Mouse (Mus musculus): ENCODE data around the gene Ifnar1. TPM values are rescaled to one million over a fixed set of nuclear protein-coding genes. Genes with fewer than 3 reads are reported as not detected.

Ifnar1 gene
- polyA plus RNA-seq, 1 experiment from 2014 or later = 69.6 TPM

DNA sequence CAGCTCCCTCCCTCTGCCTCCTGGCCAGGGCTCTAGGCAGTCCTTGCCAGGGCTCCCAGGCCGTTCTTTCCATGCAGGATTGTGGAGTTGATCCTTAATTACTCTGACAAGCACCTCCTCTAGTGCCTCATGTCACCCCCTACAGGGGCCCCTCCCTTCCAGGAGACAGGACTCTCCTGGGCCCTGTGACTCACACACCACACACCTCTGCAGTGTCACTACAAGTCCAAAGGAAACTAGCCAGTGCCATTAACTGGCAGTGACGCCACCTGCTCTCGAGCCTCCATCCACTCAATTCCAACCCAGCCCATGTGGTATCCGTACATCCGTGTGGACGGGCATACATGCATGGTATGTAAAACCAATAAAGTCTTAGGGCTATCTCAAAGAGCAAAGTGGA lies 49.9 kb downstream of the Ifnar1 start:
- H3K9ac ChIP-seq (ENCODE audit: low read depth, low read length) = no peak overlapping the region
- no peak overlapping the region for H3K27ac ChIP-seq (ENCODE audit: low read depth, low read length)
- no peaks in the 10 kb centered on the region for H3K27me3 ChIP-seq (ENCODE audit: control insufficient read depth, insufficient read depth, low read length)
- ATAC-seq (ENCODE audit: low FRiP score, low TSS enrichment) = no peak
- no peaks in the 10 kb centered on the region for H3K9me3 ChIP-seq (ENCODE audit: control insufficient read depth, low read length)
- no peak overlapping the region for H3K4me2 ChIP-seq (replicated peaks; ENCODE audit: low read depth, low read length)
- 78% methylated on average over 6 of the region's 6 CpGs for WGBS
- no peaks in the 10 kb centered on the region for H3K36me3 ChIP-seq (ENCODE audit: control insufficient read depth, insufficient read depth, low read length)
- H3K4me3 ChIP-seq (ENCODE audit: low read length) = no peak overlapping the region
- H3K4me1 ChIP-seq (ENCODE audit: control insufficient read depth, insufficient read depth, low read length) = peaks cover 7% of the 10 kb centered on the region; the same call in 1 of the 2 replicates

DNA sequence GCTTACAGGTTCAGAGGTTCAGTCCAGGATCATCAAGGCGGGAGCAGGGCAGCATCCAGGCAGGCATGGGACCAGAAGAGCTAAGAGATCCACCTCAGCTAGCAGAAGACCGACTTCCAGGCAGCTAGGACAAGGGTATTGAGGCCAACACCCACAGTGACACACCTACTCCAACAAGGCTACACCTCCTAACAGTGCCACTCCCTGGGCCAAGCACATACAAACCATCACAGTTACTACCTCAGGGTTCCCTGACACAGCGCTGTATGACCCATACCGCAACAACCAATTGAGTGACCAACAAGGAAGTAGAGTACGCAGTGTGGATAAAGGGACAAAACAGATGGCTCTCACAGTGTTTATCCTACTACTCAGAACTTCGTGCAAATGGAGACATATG lies 51.3 kb downstream of the Ifnar1 start:
- Histone ChIP-seq H3K4me2 (replicated peaks; ENCODE audit: low read depth, low read length) (no peak overlapping the region), H3K9ac (ENCODE audit: low read depth, low read length) (no peak overlapping the region), H3K27ac (ENCODE audit: low read depth, low read length) (no peak overlapping the region), H3K4me1 (ENCODE audit: control insufficient read depth, insufficient read depth, low read length) (peaks cover 9% of the 10 kb centered on the region; the same call in 1 of the 2 replicates), H3K36me3 (ENCODE audit: control insufficient read depth, insufficient read depth, low read length) (no peaks in the 10 kb centered on the region), H3K4me3 (ENCODE audit: low read length) (no peak overlapping the region), H3K27me3 (ENCODE audit: control insufficient read depth, insufficient read depth, low read length) (no peaks in the 10 kb centered on the region), H3K9me3 (ENCODE audit: control insufficient read depth, low read length) (no peaks in the 10 kb centered on the region)
- WGBS = 92% methylated on average over 6 of the region's 6 CpGs
- ATAC-seq (ENCODE audit: low FRiP score, low TSS enrichment) = no peak

DNA sequence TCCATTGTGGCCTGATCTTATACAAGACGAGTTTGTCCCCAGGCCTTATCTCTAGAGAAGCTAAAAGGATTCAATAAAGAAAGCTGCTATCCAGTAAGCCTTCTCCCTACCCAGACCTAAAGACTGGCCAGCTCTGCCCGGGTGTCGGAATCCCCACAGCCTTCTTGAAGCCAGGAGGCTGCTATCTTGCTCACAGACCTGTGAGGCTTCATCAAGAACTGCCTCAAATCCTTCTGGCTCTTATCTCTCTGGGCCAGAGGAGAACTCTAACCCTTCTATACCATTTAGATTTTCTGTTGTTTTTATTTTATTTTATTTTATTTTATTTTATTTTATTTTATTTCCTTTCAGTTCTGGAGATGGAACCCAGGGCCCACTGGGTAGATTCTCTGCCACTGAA lies 52.0 kb downstream of the Ifnar1 start:
- Histone ChIP-seq H3K9me3 (ENCODE audit: control insufficient read depth, low read length) (no peaks in the 10 kb centered on the region), H3K9ac (ENCODE audit: low read depth, low read length) (no peak overlapping the region), H3K4me2 (replicated peaks; ENCODE audit: low read depth, low read length) (no peak overlapping the region), H3K27ac (ENCODE audit: low read depth, low read length) (no peak overlapping the region), H3K4me1 (ENCODE audit: control insufficient read depth, insufficient read depth, low read length) (peaks cover 14% of the 10 kb centered on the region; the same call in 1 of the 2 replicates), H3K27me3 (ENCODE audit: control insufficient read depth, insufficient read depth, low read length) (no peaks in the 10 kb centered on the region), H3K36me3 (ENCODE audit: control insufficient read depth, insufficient read depth, low read length) (no peaks in the 10 kb centered on the region), H3K4me3 (ENCODE audit: low read length) (no peak overlapping the region)
- ATAC-seq (ENCODE audit: low FRiP score, low TSS enrichment) = no peak
- 81% methylated on average over 3 of the region's 3 CpGs for WGBS

DNA sequence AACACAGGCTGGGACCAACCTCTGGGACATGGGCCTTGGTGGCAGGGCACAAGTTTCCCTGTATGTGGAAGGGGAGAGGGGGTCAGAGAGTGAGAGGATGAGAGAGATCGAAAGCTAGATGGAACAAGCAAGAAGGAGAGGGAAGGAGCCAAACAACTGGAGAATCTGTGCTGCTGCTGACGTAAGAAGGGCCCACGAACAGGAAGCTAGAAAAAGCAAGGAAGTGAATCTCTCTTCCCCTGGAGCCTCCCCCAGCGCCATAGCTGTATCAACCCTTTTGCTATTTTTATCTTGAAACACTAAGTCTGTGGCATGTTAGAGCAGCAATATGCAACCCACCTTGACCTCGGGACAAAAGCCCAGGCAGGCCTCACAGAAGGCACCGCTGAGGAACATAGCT lies 53.0 kb downstream of the Ifnar1 start:
- peaks cover 14% of the 10 kb centered on the region; the same call in 1 of the 2 replicates for H3K4me1 ChIP-seq (ENCODE audit: control insufficient read depth, insufficient read depth, low read length)
- WGBS = 56% methylated on average over 6 of the region's 6 CpGs
- H3K36me3 ChIP-seq (ENCODE audit: control insufficient read depth, insufficient read depth, low read length) = no peaks in the 10 kb centered on the region
- H3K9ac ChIP-seq (ENCODE audit: low read depth, low read length) = no peak overlapping the region
- H3K9me3 ChIP-seq (ENCODE audit: control insufficient read depth, low read length) = no peaks in the 10 kb centered on the region
- no peak overlapping the region for H3K4me3 ChIP-seq (ENCODE audit: low read length)
- no peaks in the 10 kb centered on the region for H3K27me3 ChIP-seq (ENCODE audit: control insufficient read depth, insufficient read depth, low read length)
- no peak overlapping the region for H3K27ac ChIP-seq (ENCODE audit: low read depth, low read length)
- no peak for ATAC-seq (ENCODE audit: low FRiP score, low TSS enrichment)
- H3K4me2 ChIP-seq (replicated peaks; ENCODE audit: low read depth, low read length) = no peak overlapping the region; the same call in 1 of the 2 replicates

DNA sequence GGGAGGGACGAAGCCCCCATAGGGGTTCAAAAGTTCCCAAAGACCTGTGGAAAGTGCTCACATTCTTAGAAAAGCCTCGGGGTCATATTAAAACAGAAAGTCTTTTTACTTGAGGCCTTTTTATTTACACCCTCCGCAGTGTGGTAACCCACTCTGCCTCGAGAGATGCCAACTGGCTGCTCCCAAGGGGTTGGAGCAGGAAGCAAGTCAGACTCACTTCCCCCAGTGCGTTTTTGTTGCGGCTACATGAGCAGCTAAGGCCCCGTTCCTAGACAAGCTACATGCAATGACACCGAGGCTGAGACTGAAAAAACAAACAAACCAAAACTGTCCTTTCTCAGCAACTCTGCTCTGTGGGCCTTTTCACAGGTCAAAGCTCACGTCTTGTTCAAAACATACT lies 53.5 kb downstream of the Ifnar1 start:
- no peak for ATAC-seq (ENCODE audit: low FRiP score, low TSS enrichment)
- Histone ChIP-seq H3K36me3 (ENCODE audit: control insufficient read depth, insufficient read depth, low read length) (no peaks in the 10 kb centered on the region), H3K4me2 (replicated peaks; ENCODE audit: low read depth, low read length) (no peak overlapping the region; the same call in 1 of the 2 replicates), H3K4me3 (ENCODE audit: low read length) (no peak overlapping the region), H3K27ac (ENCODE audit: low read depth, low read length) (no peak overlapping the region), H3K27me3 (ENCODE audit: control insufficient read depth, insufficient read depth, low read length) (no peaks in the 10 kb centered on the region), H3K4me1 (ENCODE audit: control insufficient read depth, insufficient read depth, low read length) (peaks cover 14% of the 10 kb centered on the region; the same call in 1 of the 2 replicates), H3K9me3 (ENCODE audit: control insufficient read depth, low read length) (no peaks in the 10 kb centered on the region), H3K9ac (ENCODE audit: low read depth, low read length) (no peak overlapping the region)
- 25% methylated on average over 9 of the region's 9 CpGs for WGBS

- Histone ChIP-seq H3K9ac (ENCODE audit: low read depth, low read length) (peak overlapping the region; percentile 7; the same call in 1 of the 2 replicates), H3K4me2 (replicated peaks; ENCODE audit: low read depth, low read length) (no peak overlapping the region; the same call in 1 of the 2 replicates)
- WGBS = 35% methylated on average over 10 of the region's 10 CpGs
Measured at GRCm38 (mm10) chr16:91541573-91542081, 56.6 kb downstream of the Ifnar1 start.

DNA sequence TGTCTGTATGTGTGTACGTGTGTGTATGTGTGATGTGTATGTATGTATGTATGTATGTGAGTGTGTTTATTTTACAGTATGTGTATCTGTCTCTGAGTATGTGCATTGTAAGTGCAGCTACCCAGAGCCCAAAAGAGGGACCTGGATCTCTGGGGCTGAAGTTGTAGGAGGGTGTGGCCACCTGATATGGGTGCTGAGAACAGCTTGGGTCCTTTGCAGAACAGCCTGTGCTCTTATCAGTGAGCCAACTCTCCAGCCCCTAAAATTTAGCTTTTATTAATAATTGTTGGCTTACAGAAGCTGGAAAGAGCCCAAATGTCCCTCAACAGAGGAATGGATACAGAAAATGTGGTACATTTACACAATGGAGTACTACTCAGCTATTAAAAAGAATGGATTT lies 58.6 kb downstream of the Ifnar1 start:
- H3K4me2 ChIP-seq (replicated peaks; ENCODE audit: low read depth, low read length) = no peak overlapping the region
- whole genome bisulfite sequencing = 100% methylated on average over 1 of the region's 1 CpGs
- H3K27ac ChIP-seq (ENCODE audit: low read depth, low read length) = no peak overlapping the region
- H3K9me3 ChIP-seq (ENCODE audit: control insufficient read depth, low read length) = no peaks in the 10 kb centered on the region
- no peak for ATAC-seq (ENCODE audit: low FRiP score, low TSS enrichment)
- no peaks in the 10 kb centered on the region for H3K27me3 ChIP-seq (ENCODE audit: control insufficient read depth, insufficient read depth, low read length)
- H3K9ac ChIP-seq (ENCODE audit: low read depth, low read length) = no peak overlapping the region
- no peaks in the 10 kb centered on the region for H3K36me3 ChIP-seq (ENCODE audit: control insufficient read depth, insufficient read depth, low read length)
- H3K4me1 ChIP-seq (ENCODE audit: control insufficient read depth, insufficient read depth, low read length) = peaks cover 23% of the 10 kb centered on the region
- no peak overlapping the region for H3K4me3 ChIP-seq (ENCODE audit: low read length)

More at GRCm38 (mm10) chr16:91541573-91542081, 56.6 kb downstream of the Ifnar1 start:
- Histone ChIP-seq H3K4me3 (ENCODE audit: low read length) (no peak overlapping the region), H3K4me1 (ENCODE audit: control insufficient read depth, insufficient read depth, low read length) (peaks cover 20% of the 10 kb centered on the region), H3K27me3 (ENCODE audit: control insufficient read depth, insufficient read depth, low read length) (no peaks in the 10 kb centered on the region), H3K36me3 (ENCODE audit: control insufficient read depth, insufficient read depth, low read length) (no peaks in the 10 kb centered on the region), H3K27ac (ENCODE audit: low read depth, low read length) (no peak overlapping the region), H3K9me3 (ENCODE audit: control insufficient read depth, low read length) (no peaks in the 10 kb centered on the region)
- no peak for ATAC-seq (ENCODE audit: low FRiP score, low TSS enrichment)

DNA sequence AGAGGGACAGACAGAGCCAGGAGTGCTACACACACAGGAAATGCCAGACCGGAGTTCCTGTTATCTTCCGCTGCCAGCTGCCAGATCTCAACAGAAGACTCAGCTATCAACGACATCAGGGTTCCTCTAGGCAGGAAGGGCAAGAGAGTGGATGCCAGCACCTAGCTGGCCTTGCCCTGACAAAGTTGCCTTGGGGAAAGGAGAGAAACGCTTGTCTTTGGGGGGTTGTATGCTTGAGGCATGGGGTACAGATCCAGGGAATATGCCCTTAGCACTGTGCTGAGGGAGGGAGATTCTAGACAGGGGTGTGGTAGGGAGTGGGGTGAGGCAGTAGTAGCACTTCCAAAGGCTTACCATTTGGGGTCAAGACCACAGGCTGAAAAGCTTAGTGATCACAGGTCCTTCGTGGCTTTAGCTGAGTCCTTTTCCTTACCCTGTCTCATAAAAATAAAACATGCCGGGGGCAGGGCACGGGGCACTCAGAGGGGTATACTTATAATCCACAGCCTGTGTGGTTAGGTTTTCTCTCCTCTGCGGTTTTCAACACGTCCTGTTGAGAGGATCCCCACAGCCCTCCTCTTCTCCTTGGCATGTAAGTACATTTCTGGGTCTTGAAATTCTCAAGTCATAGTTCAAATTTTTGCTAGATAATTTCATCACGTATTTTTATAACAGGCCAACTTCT lies 60.7 kb downstream of the Ifnar1 start:
- Histone ChIP-seq H3K4me3 (ENCODE audit: low read length) (no peak overlapping the region), H3K9me3 (ENCODE audit: control insufficient read depth, low read length) (no peaks in the 10 kb centered on the region), H3K36me3 (ENCODE audit: control insufficient read depth, insufficient read depth, low read length) (no peaks in the 10 kb centered on the region), H3K27me3 (ENCODE audit: control insufficient read depth, insufficient read depth, low read length) (no peaks in the 10 kb centered on the region), H3K27ac (ENCODE audit: low read depth, low read length) (no peak overlapping the region), H3K4me2 (replicated peaks; ENCODE audit: low read depth, low read length) (no peak overlapping the region), H3K4me1 (ENCODE audit: control insufficient read depth, insufficient read depth, low read length) (peaks cover 31% of the 10 kb centered on the region), H3K9ac (ENCODE audit: low read depth, low read length) (no peak overlapping the region)
- no peak for ATAC-seq (ENCODE audit: low FRiP score, low TSS enrichment)
- 60% methylated on average over 10 of the region's 10 CpGs for WGBS

DNA sequence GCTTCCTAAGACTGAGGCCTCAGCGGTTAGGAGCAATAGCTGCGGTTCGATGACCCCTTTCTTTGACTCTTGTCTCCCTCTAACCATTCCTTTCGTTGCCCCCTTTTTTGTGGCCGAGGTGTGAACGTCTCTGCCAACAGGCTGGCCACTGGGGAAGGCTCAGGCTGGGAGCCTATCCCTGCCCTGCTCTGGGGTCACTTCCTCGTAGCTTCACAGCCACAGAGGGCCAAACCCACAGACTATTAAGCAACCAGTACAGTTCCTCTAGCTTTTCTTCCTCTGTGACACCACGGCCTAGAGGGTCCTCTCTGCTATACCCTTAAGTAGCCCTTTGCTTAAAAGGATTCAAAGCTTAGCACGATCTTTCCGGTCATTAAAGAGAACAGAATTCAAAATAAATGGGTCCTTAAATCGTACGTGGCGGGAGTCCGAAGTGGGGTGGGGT lies 61.4 kb downstream of the Ifnar1 start:
- Histone ChIP-seq H3K4me1 (ENCODE audit: control insufficient read depth, insufficient read depth, low read length) (peaks cover 34% of the 10 kb centered on the region), H3K9me3 (ENCODE audit: control insufficient read depth, low read length) (no peaks in the 10 kb centered on the region), H3K27me3 (ENCODE audit: control insufficient read depth, insufficient read depth, low read length) (no peaks in the 10 kb centered on the region), H3K9ac (ENCODE audit: low read depth, low read length) (peak overlapping the region; percentile 88; the same call in 1 of the 2 replicates), H3K4me2 (replicated peaks; ENCODE audit: low read depth, low read length) (peak overlapping the region; percentile 65), H3K27ac (ENCODE audit: low read depth, low read length) (peak overlapping the region; percentile 8; the same call in 1 of the 2 replicates), H3K36me3 (ENCODE audit: control insufficient read depth, insufficient read depth, low read length) (no peaks in the 10 kb centered on the region), H3K4me3 (ENCODE audit: low read length) (peak overlapping the region; percentile 72)
- 11% methylated on average over 14 of the region's 14 CpGs for WGBS
- ATAC-seq (ENCODE audit: low FRiP score, low TSS enrichment) = peak; percentile 55

All from kidney, embryonic 14.5 days (tissue).